In the genomic region with DNA sequence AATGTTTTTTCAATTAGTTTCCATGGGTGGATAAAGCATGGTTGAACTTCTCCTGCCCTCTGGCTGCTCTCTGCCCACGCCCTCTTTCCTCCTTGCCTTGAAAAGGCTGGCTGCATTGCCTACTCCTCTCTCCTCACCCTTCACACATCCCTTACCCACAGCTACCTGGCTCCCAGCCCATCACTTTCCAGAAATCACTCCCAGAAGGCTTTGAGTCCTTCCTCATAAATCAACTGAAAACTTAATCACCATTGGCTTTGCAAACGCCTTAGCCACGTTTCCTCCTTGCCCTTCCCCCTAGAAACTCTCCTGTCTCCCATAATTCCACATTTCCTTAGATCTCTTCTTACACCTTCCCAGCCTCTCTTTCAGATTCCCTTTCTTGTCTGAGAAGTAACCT, we compare ENCODE assay signal across 13 mouse cellular contexts. TPM values are rescaled to one million over a fixed set of nuclear protein-coding genes. Genes with fewer than 3 reads are reported as not detected.
DNase-seq lines count a peak whose midpoint lies in the region; ATAC-seq lines count a peak whose summit lies in the region.
"Had no signal": no experiment of that assay in that cellular context is flagged by ENCODE, and none has a peak within 500 bp of the region (broad histone marks: within the 10 kb centered on the region; RNA-seq: fewer than 3 reads in every experiment).

No protein-coding gene starts in this region.

- DNase-seq in adrenal gland, adult (ENCODE audit: inconsistent age in 2 of 2, low spot score in 1 of 2) = peak; percentile 24 to 57
- no peak for DNase-seq in adrenal gland, postnatal 4 days (ENCODE audit: low spot score in 2 of 2)
- peak; percentile 36 to 44 for DNase-seq in lung, adult 18-20 months
- DNase-seq in lung, postnatal 4 days = no peak
- peak; percentile 33 for DNase-seq in embryonic facial prominence, embryonic 14.5 days (ENCODE audit: low spot score)
- DNase-seq in ovary, postnatal 14 days (ENCODE audit: low spot score) = peak; percentile 21
- no peak for DNase-seq in frontal cortex, postnatal 36 days (ENCODE audit: low spot score in 2 of 2)
- DNase-seq: gastrocnemius, postnatal 25 days; kidney, adult 11 months; liver had no signal

- H3K36me3 ChIP-seq in embryonic facial prominence, embryonic 14.5 days (ENCODE audit: control insufficient read depth, insufficient read depth, low read length) = no peaks in the 10 kb centered on the region
- no peaks in the 10 kb centered on the region for H3K36me3 ChIP-seq in intestine, embryonic 16.5 days (ENCODE audit: control insufficient read depth, insufficient read depth, low read length)
- H3K36me3 ChIP-seq: neural tube, embryonic 15.5 days had no signal

- ATAC-seq in embryonic facial prominence, embryonic 14.5 days (ENCODE audit: low read depth) = peak; percentile 26; the same call in 1 of the 2 replicates
- no peak for ATAC-seq in intestine, embryonic 16.5 days

- H3K27ac ChIP-seq in embryonic facial prominence, embryonic 14.5 days (replicated peaks; ENCODE audit: low read depth, low read length) = no peak overlapping the region
- no peak overlapping the region for H3K27ac ChIP-seq in intestine, embryonic 16.5 days (ENCODE audit: low read length)
- H3K27ac ChIP-seq: macrophage; neural tube, embryonic 15.5 days had no signal

- no peaks in the 10 kb centered on the region for H3K27me3 ChIP-seq in embryonic facial prominence, embryonic 14.5 days (replicated peaks; ENCODE audit: control insufficient read depth, insufficient read depth, low read length)
- no peaks in the 10 kb centered on the region for H3K27me3 ChIP-seq in intestine, embryonic 16.5 days (replicated peaks; ENCODE audit: control insufficient read depth, insufficient read depth, low read length)
- H3K27me3 ChIP-seq: neural tube, embryonic 15.5 days had no signal

- H3K4me3 ChIP-seq in embryonic facial prominence, embryonic 14.5 days (ENCODE audit: low read depth, low read length) = no peak overlapping the region
- H3K4me3 ChIP-seq in intestine, embryonic 16.5 days (ENCODE audit: low read length) = no peak overlapping the region
- H3K4me3 ChIP-seq: neural tube, embryonic 15.5 days had no signal

- H3K4me1 ChIP-seq in embryonic facial prominence, embryonic 14.5 days (ENCODE audit: control insufficient read depth, insufficient read depth, low read length) = peaks cover 8% of the 10 kb centered on the region; the same call in 1 of the 2 replicates
- no peaks in the 10 kb centered on the region for H3K4me1 ChIP-seq in intestine, embryonic 16.5 days (ENCODE audit: control insufficient read depth, insufficient read depth, low read length)

- no peaks in the 10 kb centered on the region for H3K9me3 ChIP-seq in embryonic facial prominence, embryonic 14.5 days (ENCODE audit: control insufficient read depth, low read length)
- H3K9me3 ChIP-seq in intestine, embryonic 16.5 days (ENCODE audit: control insufficient read depth, low read length) = no peaks in the 10 kb centered on the region
- H3K9me3 ChIP-seq: neural tube, embryonic 15.5 days had no signal

- no peak overlapping the region for H3K9ac ChIP-seq in embryonic facial prominence, embryonic 14.5 days (ENCODE audit: low read depth, low read length)
- no peak overlapping the region for H3K9ac ChIP-seq in intestine, embryonic 16.5 days (ENCODE audit: low read depth, low read length)
- H3K9ac ChIP-seq: neural tube, embryonic 15.5 days had no signal

- 38% methylated on average over 3 of the region's 3 CpGs for WGBS in embryonic facial prominence, embryonic 14.5 days
- WGBS in intestine, embryonic 16.5 days = 35% methylated on average over 3 of the region's 3 CpGs

- no peak overlapping the region for H3K4me2 ChIP-seq in embryonic facial prominence, embryonic 14.5 days (ENCODE audit: low read depth, low read length)
- no peak overlapping the region for H3K4me2 ChIP-seq in intestine, embryonic 16.5 days (ENCODE audit: low read depth, low read length)
- H3K4me2 ChIP-seq: neural tube, embryonic 15.5 days had no signal

RNA-seq across cellular contexts. Expression of a gene that starts 32.2 kb away (rescaled TPM):
- 10 to 100 TPM; 13.7 to 14.8 TPM for total RNA-seq in adrenal gland, postnatal 4 days (2021)
- 5.9 and 8.9 TPM in 2 replicates for polyA plus RNA-seq in embryonic facial prominence, embryonic 14.5 days (2014; fragmentation: Nextera tagmentation; extraction: Ambion mirVana)
- polyA plus RNA-seq in intestine, embryonic 16.5 days (2015; fragmentation: Nextera tagmentation; extraction: Ambion mirVana) = 3.6 and 3.7 TPM in 2 replicates

RNA-seq across cellular contexts. Expression of a gene that starts 36.6 kb away (rescaled TPM):
- 10 to 100 TPM; 54.0 to 56.0 TPM for total RNA-seq in adrenal gland, postnatal 4 days (2021)
- 53.3 and 55.5 TPM in 2 replicates for polyA plus RNA-seq in embryonic facial prominence, embryonic 14.5 days (2014; fragmentation: Nextera tagmentation; extraction: Ambion mirVana)
- polyA plus RNA-seq in intestine, embryonic 16.5 days (2015; fragmentation: Nextera tagmentation; extraction: Ambion mirVana) = 179 and 183 TPM in 2 replicates

RNA-seq across cellular contexts. Expression of a gene that starts 59.4 kb away (rescaled TPM):
- 10 to 100 TPM; 33.9 to 44.6 TPM for total RNA-seq in adrenal gland, postnatal 4 days (2021)
- polyA plus RNA-seq in embryonic facial prominence, embryonic 14.5 days (2014; fragmentation: Nextera tagmentation; extraction: Ambion mirVana) = 31.5 and 31.6 TPM in 2 replicates
- polyA plus RNA-seq in intestine, embryonic 16.5 days (2015; fragmentation: Nextera tagmentation; extraction: Ambion mirVana) = 47.5 and 62.4 TPM in 2 replicates

Comparison
In these comparisons a context has a peak if more than half of its experiments do, and no peak if none do; other contexts are left out.
1. DNase-seq: peak in adrenal gland, adult (2 of 2), lung, adult 18-20 months (2 of 2), embryonic facial prominence, embryonic 14.5 days (single experiment) and ovary, postnatal 14 days (single experiment); none in adrenal gland, postnatal 4 days (0 of 2), lung, postnatal 4 days (0 of 2) and frontal cortex, postnatal 36 days (0 of 2).